Mouse (Mus musculus) thymus, adult 2 months (tissue): Measurements from ENCODE around the gene Fndc3b.

Experiments used
- CTCF ChIP-seq: fragments of 200-500 bp; IDR thresholded peaks from 2 replicates; pipeline ENCODE4 v1.5.1; 2012; ENCODE audit warnings: mild to moderate bottlenecking, control low read depth, low read length, moderate library complexity, borderline replicate concordance; ENCODE audit not compliant: control insufficient read depth, poor library complexity, insufficient read depth; ENCODE audit errors: extremely low read depth
- POLR2A ChIP-seq: fragments of 200-500 bp; IDR thresholded peaks from 2 replicates; pipeline ENCODE4 v1.6.1; 2012; ENCODE audit warnings: mild to moderate bottlenecking, low read length, control low read depth, moderate library complexity; ENCODE audit not compliant: control insufficient read depth, poor library complexity, insufficient read depth; ENCODE audit errors: extremely low read depth

DNA sequence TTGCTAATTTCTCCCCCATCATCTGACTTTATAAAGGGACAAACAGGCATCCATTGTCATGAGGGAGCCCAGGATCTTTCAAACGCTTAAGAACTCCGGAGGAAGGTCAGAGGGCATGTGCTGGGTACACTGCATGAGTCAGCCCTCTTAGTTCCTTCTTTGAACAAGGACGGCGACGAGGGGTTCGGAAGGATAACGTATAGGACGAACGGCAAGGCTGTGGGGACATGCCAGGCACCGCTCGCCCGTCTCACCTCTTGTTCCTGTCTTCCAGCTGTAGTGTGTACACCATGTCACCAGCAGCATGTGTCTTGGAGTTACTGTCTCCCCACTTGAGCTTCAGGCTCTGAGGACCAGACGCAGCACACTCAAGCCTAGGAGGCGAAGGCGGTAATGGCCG is 271.4 kb downstream of the Fndc3b start:
- TF ChIP-seq POLR2A (no peak), CTCF (no peak)
